In genomic region chr7:42496202-42496601, GRCm38 (mm10) we compare ENCODE assay signal across 29 mouse cellular contexts. TPM values are rescaled to one million over a fixed set of nuclear protein-coding genes. Genes with fewer than 3 reads are reported as not detected.
A peak's percentile ranks its signal among the peaks of the same experiment; 100 is the strongest.
DNase-seq lines count a peak whose midpoint lies in the region; ATAC-seq and TF ChIP-seq lines count a peak whose summit lies in the region.
"Had no signal": no experiment of that assay in that cellular context is flagged by ENCODE, and none has a peak within 500 bp of the region (broad histone marks: within the 10 kb centered on the region; RNA-seq: fewer than 3 reads in every experiment).

No protein-coding gene starts in this region.

- 96% methylated on average over 1 of the region's 1 CpGs for WGBS in hindbrain, postnatal 0 days
- WGBS in kidney, embryonic 16.5 days: 96% methylated on average over 1 of the region's 1 CpGs

- ATAC-seq in CD4-positive, CD25-positive, alpha-beta regulatory T cell, adult 4 months: peak; percentile 23
- ATAC-seq in common myeloid progenitor, adult 5-6 weeks (replicated peaks; ENCODE audit: low read depth, poor library complexity, severe bottlenecking): peak; percentile 97
- peak; percentile 27 for ATAC-seq in inflammation-experienced regulatory T-cells, adult 6 months
- peak; percentile 72 for ATAC-seq in megakaryocyte progenitor cell, adult 5-6 weeks (replicated peaks; ENCODE audit: poor library complexity)
- no peak for ATAC-seq in hindbrain, postnatal 0 days
- ATAC-seq in kidney, embryonic 16.5 days (ENCODE audit: low FRiP score, low TSS enrichment): no peak
- ATAC-seq: activated CD4-positive, CD25-positive, alpha-beta regulatory T cell, adult 4 months; forebrain, embryonic 14.5 days; intestine, embryonic 16.5 days had no signal

- H3K27ac ChIP-seq in hindbrain, postnatal 0 days: no peak overlapping the region
- no peak overlapping the region for H3K27ac ChIP-seq in kidney, embryonic 16.5 days (ENCODE audit: low read length)
- H3K27ac ChIP-seq: embryonic facial prominence, embryonic 12.5 days; embryonic facial prominence, embryonic 15.5 days; heart, embryonic 15.5 days; hindbrain, embryonic 12.5 days; hindbrain, embryonic 15.5 days had no signal

- DNase-seq in B cell, adult 2 months: no peak
- DNase-seq in hindbrain, postnatal 0 days (ENCODE audit: low spot score): no peak
- no peak for DNase-seq in gastrocnemius, adult 18-20 months (ENCODE audit: low spot score)
- DNase-seq: adrenal gland, adult 8-10 months; adrenal gland, postnatal 36 days; cerebellum, adult 18-20 months; cerebellum, adult 9-10 months; cerebellum, postnatal 14 days; gastrocnemius, postnatal 14 days; heart, adult 18-20 months; heart, postnatal 10 days; heart, postnatal 36 days had no signal

- H3K4me1 ChIP-seq in hindbrain, postnatal 0 days (ENCODE audit: insufficient read depth, low read length): no peaks in the 10 kb centered on the region
- H3K4me1 ChIP-seq in kidney, embryonic 16.5 days (ENCODE audit: insufficient read depth, low read length): no peaks in the 10 kb centered on the region
- H3K4me1 ChIP-seq: embryonic facial prominence, embryonic 12.5 days; embryonic facial prominence, embryonic 15.5 days; heart, embryonic 12.5 days; heart, embryonic 15.5 days; hindbrain, embryonic 12.5 days; hindbrain, embryonic 15.5 days had no signal

- TF ChIP-seq CTCF in hindbrain, postnatal 0 days (IDR thresholded peaks at IDR 0.05; ENCODE audit: low read depth): no peak

- no peak overlapping the region for H3K4me3 ChIP-seq in hindbrain, postnatal 0 days (ENCODE audit: low read length)
- no peak overlapping the region for H3K4me3 ChIP-seq in kidney, embryonic 16.5 days (ENCODE audit: low read length)
- H3K4me3 ChIP-seq: embryonic facial prominence, embryonic 12.5 days; embryonic facial prominence, embryonic 15.5 days; heart, embryonic 12.5 days; heart, embryonic 15.5 days; hindbrain, embryonic 12.5 days; hindbrain, embryonic 15.5 days had no signal

- H3K27me3 ChIP-seq in hindbrain, postnatal 0 days (ENCODE audit: insufficient read depth, low read length): no peaks in the 10 kb centered on the region
- H3K27me3 ChIP-seq in kidney, embryonic 16.5 days (ENCODE audit: insufficient read depth, low read length): no peaks in the 10 kb centered on the region
- H3K27me3 ChIP-seq: embryonic facial prominence, embryonic 12.5 days; embryonic facial prominence, embryonic 15.5 days; heart, embryonic 12.5 days; heart, embryonic 15.5 days; hindbrain, embryonic 12.5 days; hindbrain, embryonic 15.5 days had no signal

- peaks cover 3% of the 10 kb centered on the region; the same call in 1 of the 2 replicates for H3K36me3 ChIP-seq in hindbrain, postnatal 0 days (ENCODE audit: insufficient read depth, low read length)
- H3K36me3 ChIP-seq in kidney, embryonic 16.5 days (ENCODE audit: insufficient read depth, low read length): peaks cover 26% of the 10 kb centered on the region

- no peak overlapping the region for H3K9ac ChIP-seq in hindbrain, postnatal 0 days (replicated peaks; ENCODE audit: low read length)
- no peak overlapping the region for H3K9ac ChIP-seq in kidney, embryonic 16.5 days (replicated peaks; ENCODE audit: low read length)
- H3K9ac ChIP-seq: embryonic facial prominence, embryonic 12.5 days; embryonic facial prominence, embryonic 15.5 days; heart, embryonic 12.5 days; heart, embryonic 15.5 days; hindbrain, embryonic 12.5 days; hindbrain, embryonic 15.5 days had no signal

- H3K9me3 ChIP-seq in hindbrain, postnatal 0 days (ENCODE audit: low read length): 0 out of 2 replicates have a peak, but pooled peaks cover 3% of the 10 kb centered on the region
- peaks cover 9% of the 10 kb centered on the region; the same call in 1 of the 2 replicates for H3K9me3 ChIP-seq in kidney, embryonic 16.5 days (ENCODE audit: low read length)
- H3K9me3 ChIP-seq: embryonic facial prominence, embryonic 15.5 days; heart, embryonic 15.5 days had no signal

- H3K4me2 ChIP-seq in hindbrain, postnatal 0 days (ENCODE audit: low read depth, low read length): no peak overlapping the region
- H3K4me2 ChIP-seq in kidney, embryonic 16.5 days (replicated peaks; ENCODE audit: low read depth, low read length): no peak overlapping the region
- H3K4me2 ChIP-seq: embryonic facial prominence, embryonic 12.5 days; embryonic facial prominence, embryonic 15.5 days; heart, embryonic 12.5 days; heart, embryonic 15.5 days; hindbrain, embryonic 12.5 days; hindbrain, embryonic 15.5 days had no signal

RNA-seq across cellular contexts. Expression of gene Zfp141, which starts 9.3 kb away (rescaled TPM):
- 10 to 100 TPM; 36.0 to 45.9 TPM for polyA plus RNA-seq in CD4-positive, CD25-positive, alpha-beta regulatory T cell, adult 4 months (2017; shearing (Covaris generic))
- 40.6 and 53.0 TPM in 2 replicates for total RNA-seq in common myeloid progenitor, adult 5-6 weeks (2017)
- 10 to 100 TPM; 26.2 to 35.3 (median 28.8) TPM for polyA plus RNA-seq in inflammation-experienced regulatory T-cells, adult 6 months (2017; shearing (Covaris generic))
- 52.1 and 53.6 TPM in 2 replicates for total RNA-seq in megakaryocyte progenitor cell, adult 5-6 weeks (2015)
- total RNA-seq in megakaryocyte progenitor cell, adult 5-6 weeks (2017): 45.2 and 55.9 TPM in 2 replicates
- 12.6 and 15.2 TPM in 2 replicates for total RNA-seq in hindbrain, postnatal 0 days (2014; rRNA removed)
- polyA plus RNA-seq in hindbrain, postnatal 0 days (2015; fragmentation: Nextera tagmentation; extraction: Ambion mirVana): 6.7 and 8.1 TPM in 2 replicates
- total RNA-seq in gastrocnemius, adult 18-20 months (2021): 1 to 10 TPM; 5.0 TPM
- polyA plus RNA-seq in kidney, embryonic 16.5 days (2015; fragmentation: Nextera tagmentation; extraction: Ambion mirVana): 9.7 and 11.2 TPM in 2 replicates

RNA-seq across cellular contexts. Expression of gene 4933421I07Rik, which starts 48.3 kb away (rescaled TPM):
- polyA plus RNA-seq in CD4-positive, CD25-positive, alpha-beta regulatory T cell, adult 4 months (2017; shearing (Covaris generic)): not detected
- not detected in 2 replicates for total RNA-seq in common myeloid progenitor, adult 5-6 weeks (2017)
- not detected for polyA plus RNA-seq in inflammation-experienced regulatory T-cells, adult 6 months (2017; shearing (Covaris generic))
- total RNA-seq in megakaryocyte progenitor cell, adult 5-6 weeks (2015): not detected in 2 replicates
- not detected in 2 replicates for total RNA-seq in megakaryocyte progenitor cell, adult 5-6 weeks (2017)
- total RNA-seq in hindbrain, postnatal 0 days (2014; rRNA removed): not detected in 2 replicates
- not detected in 2 replicates for polyA plus RNA-seq in hindbrain, postnatal 0 days (2015; fragmentation: Nextera tagmentation; extraction: Ambion mirVana)
- total RNA-seq in gastrocnemius, adult 18-20 months (2021): not detected
- polyA plus RNA-seq in kidney, embryonic 16.5 days (2015; fragmentation: Nextera tagmentation; extraction: Ambion mirVana): not detected in 2 replicates
- total RNA-seq: adrenal gland, adult 8-10 months; adrenal gland, postnatal 36 days; ES-E14; gastrocnemius, postnatal 14 days; gastrocnemius, postnatal 4 days; heart, adult 18-20 months; heart, postnatal 10 days; heart, postnatal 36 days had no signal
- polyA plus RNA-seq: activated CD4-positive, CD25-positive, alpha-beta regulatory T cell, adult 4 months; embryonic facial prominence, embryonic 12.5 days; embryonic facial prominence, embryonic 15.5 days; forebrain, embryonic 11.5 days; forebrain, embryonic 14.5 days; heart, embryonic 12.5 days; heart, embryonic 15.5 days; hindbrain, embryonic 12.5 days; hindbrain, embryonic 15.5 days; intestine, embryonic 16.5 days had no signal

Comparison
In these comparisons a context has a peak if more than half of its experiments do, and no peak if none do; other contexts are left out.
1. ATAC-seq: peak in CD4-positive, CD25-positive, alpha-beta regulatory T cell, adult 4 months (single experiment), common myeloid progenitor, adult 5-6 weeks (single experiment), inflammation-experienced regulatory T-cells, adult 6 months (single experiment) and megakaryocyte progenitor cell, adult 5-6 weeks (single experiment); none in hindbrain, postnatal 0 days (single experiment) and kidney, embryonic 16.5 days (single experiment).